Mouse (Mus musculus) forebrain, embryonic 15.5 days (tissue): ENCODE data around the gene Hyal1. TPM values are rescaled to one million over a fixed set of nuclear protein-coding genes. Genes with fewer than 3 reads are reported as not detected.
A peak's percentile ranks its signal among the peaks of the same experiment; 100 is the strongest.

ENCODE experiments used
- ATAC-seq: fragments of 200-750 bp; cut with Nextera tagmentation; replicated peaks from 2 replicates; pipeline ENCODE4 v1.8.0; 2017; ENCODE audit warnings: mild to moderate bottlenecking, moderate TSS enrichment, moderate library complexity
- H3K27ac ChIP-seq: fragments of 300-500 bp; sonication (generic); replicated peaks from 2 replicates; pipeline ENCODE4 v1.5.1; 2015; ENCODE audit warnings: mild to moderate bottlenecking, inconsistent platforms
- H3K27me3 ChIP-seq: fragments of 300-500 bp; sonication (generic); 2 replicates; pipeline ENCODE4 v1.6.1; 2015; ENCODE audit warnings: inconsistent platforms
- H3K36me3 ChIP-seq: fragments of 300-500 bp; sonication (generic); 2 replicates; pipeline ENCODE4 v1.6.1; 2015; ENCODE audit warnings: mild to moderate bottlenecking, inconsistent platforms
- H3K4me1 ChIP-seq: fragments of 300-500 bp; sonication (generic); 2 replicates; pipeline ENCODE4 v1.6.1; 2015; ENCODE audit warnings: inconsistent platforms
- H3K4me2 ChIP-seq: fragments of 300-500 bp; sonication (generic); replicated peaks from 2 replicates; pipeline ENCODE4 v1.6.1; 2015; ENCODE audit warnings: mild to moderate bottlenecking, inconsistent platforms
- H3K4me3 ChIP-seq: fragments of 300-500 bp; sonication (generic); 2 replicates; pipeline ENCODE4 v1.5.1; 2015; ENCODE audit warnings: mild to moderate bottlenecking, inconsistent platforms
- H3K9ac ChIP-seq: fragments of 300-500 bp; sonication (generic); replicated peaks from 2 replicates; pipeline ENCODE4 v1.6.1; 2015; ENCODE audit warnings: mild to moderate bottlenecking, inconsistent platforms
- H3K9me3 ChIP-seq: fragments of 300-500 bp; sonication (generic); 2 replicates; pipeline ENCODE4 v1.6.1; 2016; ENCODE audit warnings: inconsistent platforms
- WGBS: fragments of 180-500 bp; shearing (Covaris S2); methylation state at CpG from one replicate; pipeline ENCODE4 v1.1.7; 2015; ENCODE audit warnings: mixed read lengths; 5-methylcytosine and 5-hydroxymethylcytosine counted together
- polyA plus RNA-seq: library from polyadenylated mRNA; unstranded; fragments of >200 nt; fragmentation: Nextera tagmentation; extraction: Ambion mirVana; gene quantifications from 2 replicates; pipeline ENCODE4 v1.2.1, GENCODE M21; 2015

Hyal1 gene
- polyA plus RNA-seq, 1 experiment from 2014 or later = 8.6 TPM

- Histone ChIP-seq H3K27ac (0 out of 2 replicates have a peak overlapping the region, but pooled peaks have one; percentile 37), H3K9me3 (no peaks in the 10 kb centered on the region), H3K4me1 (peaks cover 5% of the 10 kb centered on the region), H3K9ac (no peak overlapping the region), H3K27me3 (no peaks in the 10 kb centered on the region), H3K36me3 (peaks cover 24% of the 10 kb centered on the region; the same call in 1 of the 2 replicates), H3K4me2 (no peak overlapping the region), H3K4me3 (no peak overlapping the region)
- ATAC-seq = no peak
- 83% methylated on average over 11 of the region's 11 CpGs for WGBS
These were observed 16.6 kb downstream of the Hyal1 start for GRCm38 (mm10) chr9:107593101-107593976.

GRCm38 (mm10) chr9:107594281-107595062, 17.7 kb downstream of the Hyal1 start:
- Histone ChIP-seq H3K9ac (no peak overlapping the region), H3K27ac (no peak overlapping the region), H3K36me3 (peaks cover 24% of the 10 kb centered on the region; the same call in 1 of the 2 replicates), H3K4me1 (no peaks in the 10 kb centered on the region), H3K9me3 (no peaks in the 10 kb centered on the region), H3K4me3 (no peak overlapping the region), H3K4me2 (no peak overlapping the region), H3K27me3 (no peaks in the 10 kb centered on the region)
- 69% methylated on average over 8 of the region's 8 CpGs for WGBS
- no peak for ATAC-seq

DNA sequence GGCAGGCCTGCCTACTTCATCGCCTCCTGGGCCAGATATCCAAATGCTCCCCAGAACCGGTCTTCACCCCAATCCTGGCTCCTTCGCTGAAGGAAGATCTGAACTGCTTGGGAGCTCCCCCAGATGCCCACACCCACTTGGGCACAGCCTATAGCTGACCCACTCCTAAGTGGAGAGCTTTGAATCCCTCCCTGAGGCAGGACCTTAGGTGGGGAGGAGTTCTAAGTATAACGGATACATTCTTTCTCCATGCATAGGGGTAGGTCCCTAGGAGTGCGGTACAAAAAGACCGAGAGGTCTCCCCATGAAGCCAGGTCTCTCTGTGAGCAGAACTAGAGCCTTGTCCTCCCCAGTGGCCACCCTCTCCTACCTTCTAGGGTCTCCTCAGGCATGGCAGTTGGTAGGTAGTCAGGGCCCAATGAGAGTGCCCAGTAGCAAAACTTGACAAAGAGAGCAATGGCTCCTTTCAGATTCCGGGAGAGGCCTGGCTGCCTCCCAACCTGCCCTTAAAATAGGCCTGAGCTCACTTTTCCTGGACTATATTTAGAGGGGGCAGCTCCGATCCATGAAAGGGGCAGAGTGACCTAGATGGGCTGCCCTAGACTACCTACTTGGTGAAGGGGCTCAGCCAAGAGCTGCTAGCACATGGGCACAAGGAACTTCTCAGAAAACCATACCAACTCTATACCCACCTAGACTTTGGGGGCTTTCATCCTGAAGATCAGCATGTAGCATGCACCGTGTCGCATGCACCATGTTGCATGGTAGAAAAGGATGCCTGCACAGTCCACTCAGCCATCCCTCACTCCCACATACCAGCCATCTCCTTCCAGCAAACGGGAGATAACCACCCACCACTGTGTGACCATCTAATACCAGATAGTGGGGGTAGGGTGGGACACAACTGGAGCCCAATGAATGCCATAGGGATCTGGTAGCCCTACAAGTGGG, 20.2 kb downstream of the Hyal1 start:
- no peak overlapping the region for H3K4me3 ChIP-seq
- no peak overlapping the region for H3K27ac ChIP-seq
- H3K27me3 ChIP-seq = no peaks in the 10 kb centered on the region
- H3K4me1 ChIP-seq = no peaks in the 10 kb centered on the region
- peaks cover 13% of the 10 kb centered on the region; the same call in 1 of the 2 replicates for H3K36me3 ChIP-seq
- ATAC-seq = no peak
- H3K4me2 ChIP-seq = no peak overlapping the region
- H3K9ac ChIP-seq = no peak overlapping the region
- H3K9me3 ChIP-seq = no peaks in the 10 kb centered on the region
- WGBS = 91% methylated on average over 11 of the region's 11 CpGs

DNA sequence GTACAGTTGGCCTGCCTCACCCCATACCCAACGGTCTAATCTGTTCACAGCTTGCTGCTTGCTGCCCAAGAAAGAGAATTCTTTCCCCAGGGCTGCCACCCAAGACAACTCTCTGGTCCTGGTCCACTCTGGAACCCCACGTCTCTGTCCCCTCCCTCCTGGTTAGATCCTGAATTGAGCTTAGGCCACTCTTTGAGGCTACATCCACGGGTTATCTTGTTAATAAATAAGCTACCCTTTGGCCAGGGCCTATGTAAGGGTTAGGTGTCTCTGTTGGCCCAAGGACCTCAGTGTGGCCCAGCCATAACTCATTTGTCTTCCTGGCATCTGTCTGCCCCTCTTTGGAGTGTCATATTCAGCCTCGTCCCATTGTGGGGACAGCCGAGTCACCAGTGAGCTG, 21.7 kb downstream of the Hyal1 start:
- no peak overlapping the region for H3K4me3 ChIP-seq
- H3K4me2 ChIP-seq = no peak overlapping the region
- no peak for ATAC-seq
- peaks cover 8% of the 10 kb centered on the region; the same call in 1 of the 2 replicates for H3K36me3 ChIP-seq
- peaks cover 6% of the 10 kb centered on the region for H3K4me1 ChIP-seq
- no peaks in the 10 kb centered on the region for H3K27me3 ChIP-seq
- no peak overlapping the region for H3K27ac ChIP-seq
- no peaks in the 10 kb centered on the region for H3K9me3 ChIP-seq
- no peak overlapping the region for H3K9ac ChIP-seq
- 88% methylated on average over 5 of the region's 5 CpGs for WGBS

- WGBS = 92% methylated on average over 9 of the region's 9 CpGs
- Histone ChIP-seq H3K27me3 (no peaks in the 10 kb centered on the region), H3K4me3 (no peak overlapping the region), H3K36me3 (peaks cover under 1% of the 10 kb centered on the region; the same call in 1 of the 2 replicates), H3K4me1 (peaks cover 6% of the 10 kb centered on the region), H3K9me3 (no peaks in the 10 kb centered on the region), H3K27ac (no peak overlapping the region), H3K4me2 (no peak overlapping the region), H3K9ac (no peak overlapping the region)
- no peak for ATAC-seq
These were observed 22.7 kb downstream of the Hyal1 start for GRCm38 (mm10) chr9:107599433-107599832.

DNA sequence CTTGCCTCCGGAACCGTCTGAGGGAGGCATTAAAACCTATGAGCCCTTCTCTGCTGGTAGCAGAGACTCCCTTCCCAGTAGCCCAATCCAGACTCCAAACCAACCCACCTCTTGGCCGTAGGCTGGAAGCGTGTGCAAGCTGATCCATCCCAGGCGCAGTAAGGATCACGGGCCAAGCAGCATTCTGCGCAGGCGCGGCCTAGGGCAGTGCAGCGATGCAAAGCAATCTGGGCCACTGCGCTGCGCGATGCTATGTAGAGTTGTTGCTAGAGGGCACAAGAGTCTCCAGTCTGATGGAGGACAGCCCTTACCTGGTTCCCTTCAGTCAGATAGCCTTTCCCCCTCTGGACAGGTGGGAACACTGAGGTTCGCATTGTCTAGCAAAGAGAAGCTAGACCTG, 23.1 kb downstream of the Hyal1 start:
- Histone ChIP-seq H3K4me1 (peaks cover 9% of the 10 kb centered on the region), H3K4me2 (no peak overlapping the region), H3K27me3 (no peaks in the 10 kb centered on the region), H3K9ac (no peak overlapping the region), H3K4me3 (no peak overlapping the region), H3K9me3 (no peaks in the 10 kb centered on the region), H3K27ac (no peak overlapping the region), H3K36me3 (no peaks in the 10 kb centered on the region)
- no peak for ATAC-seq
- WGBS = 77% methylated on average over 14 of the region's 14 CpGs

GRCm38 (mm10) chr9:107600745-107601144, 24.0 kb downstream of the Hyal1 start:
- H3K9me3 ChIP-seq = no peaks in the 10 kb centered on the region

DNA sequence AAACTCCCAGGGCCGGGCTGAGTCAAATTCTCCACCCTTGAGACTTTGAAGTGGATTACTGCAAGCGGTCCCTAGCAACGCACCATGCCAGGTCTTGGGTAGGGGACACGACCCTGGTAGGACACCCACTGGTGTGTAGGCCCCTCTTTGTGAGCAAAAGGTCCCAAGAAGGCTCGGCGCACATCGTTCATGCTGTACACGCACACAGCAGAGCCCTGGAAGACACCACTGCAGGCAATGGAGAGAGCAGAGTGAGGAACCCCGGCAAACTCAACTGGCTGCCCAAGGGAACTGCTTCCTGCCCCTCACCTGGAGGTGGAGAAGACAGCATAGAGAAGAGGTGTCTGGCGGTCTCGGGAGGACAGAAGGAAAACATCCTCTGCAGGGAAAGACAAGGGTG, 24.5 kb downstream of the Hyal1 start:
- peaks cover 10% of the 10 kb centered on the region for H3K4me1 ChIP-seq
- no peak overlapping the region for H3K4me2 ChIP-seq
- no peaks in the 10 kb centered on the region for H3K27me3 ChIP-seq
- no peak for ATAC-seq
- H3K36me3 ChIP-seq = no peaks in the 10 kb centered on the region
- H3K9me3 ChIP-seq = no peaks in the 10 kb centered on the region
- no peak overlapping the region for H3K27ac ChIP-seq
- 87% methylated on average over 11 of the region's 11 CpGs for WGBS
- H3K9ac ChIP-seq = no peak overlapping the region
- H3K4me3 ChIP-seq = no peak overlapping the region

More at GRCm38 (mm10) chr9:107600745-107601144, 24.0 kb downstream of the Hyal1 start:
- no peaks in the 10 kb centered on the region for H3K27me3 ChIP-seq
- WGBS = 80% methylated on average over 12 of the region's 12 CpGs
- ATAC-seq = no peak
- H3K4me1 ChIP-seq = peaks cover 10% of the 10 kb centered on the region
- H3K4me3 ChIP-seq = no peak overlapping the region
- no peak overlapping the region for H3K4me2 ChIP-seq
- H3K27ac ChIP-seq = no peak overlapping the region
- H3K9ac ChIP-seq = no peak overlapping the region
- no peaks in the 10 kb centered on the region for H3K36me3 ChIP-seq

DNA sequence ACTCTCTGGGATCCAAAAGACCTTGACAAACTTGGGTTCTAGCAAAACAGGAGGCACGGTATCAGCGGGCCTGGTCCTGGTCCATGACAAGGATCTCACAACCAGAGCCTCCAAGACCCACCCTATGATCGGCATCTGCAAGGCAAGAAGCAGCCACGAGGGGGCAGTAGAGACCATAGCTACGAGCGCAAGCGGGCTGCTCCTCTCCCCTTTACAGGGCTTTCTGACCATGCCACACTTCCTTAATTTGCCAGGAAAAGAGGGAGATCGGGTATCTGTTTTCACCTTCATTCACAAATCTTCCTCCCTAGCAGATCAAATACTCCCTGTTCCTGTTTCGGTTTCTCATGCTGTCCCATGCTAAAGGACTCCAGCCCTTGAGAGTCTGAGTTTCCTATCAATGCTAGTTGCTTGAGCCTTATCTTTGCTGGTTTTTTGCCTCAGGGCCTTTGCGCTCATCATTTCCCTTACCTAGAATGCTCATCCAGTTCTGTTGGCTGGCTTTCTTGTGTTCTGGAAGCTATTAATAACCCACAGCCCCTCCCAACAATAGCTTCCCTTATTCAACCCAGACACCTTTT, 25.4 kb downstream of the Hyal1 start:
- Histone ChIP-seq H3K27me3 (no peaks in the 10 kb centered on the region), H3K9me3 (no peaks in the 10 kb centered on the region), H3K4me3 (no peak overlapping the region), H3K4me1 (peaks cover 10% of the 10 kb centered on the region), H3K4me2 (no peak overlapping the region), H3K27ac (0 out of 2 replicates have a peak overlapping the region, but pooled peaks have one; percentile 20), H3K9ac (peak overlapping the region; percentile 36; the same call in 1 of the 2 replicates), H3K36me3 (no peaks in the 10 kb centered on the region)
- ATAC-seq = peak; percentile 76
- WGBS = 12% methylated on average over 10 of the region's 10 CpGs

GRCm38 (mm10) chr9:107603251-107603650, 26.5 kb downstream of the Hyal1 start:
- ATAC-seq = no peak
- H3K27ac ChIP-seq = no peak overlapping the region
- H3K36me3 ChIP-seq = no peaks in the 10 kb centered on the region
- no peak overlapping the region for H3K9ac ChIP-seq
- 81% methylated on average over 6 of the region's 6 CpGs for WGBS
- H3K4me2 ChIP-seq = no peak overlapping the region
- H3K27me3 ChIP-seq = no peaks in the 10 kb centered on the region
- H3K9me3 ChIP-seq = no peaks in the 10 kb centered on the region
- H3K4me1 ChIP-seq = peaks cover 13% of the 10 kb centered on the region
- H3K4me3 ChIP-seq = no peak overlapping the region

DNA sequence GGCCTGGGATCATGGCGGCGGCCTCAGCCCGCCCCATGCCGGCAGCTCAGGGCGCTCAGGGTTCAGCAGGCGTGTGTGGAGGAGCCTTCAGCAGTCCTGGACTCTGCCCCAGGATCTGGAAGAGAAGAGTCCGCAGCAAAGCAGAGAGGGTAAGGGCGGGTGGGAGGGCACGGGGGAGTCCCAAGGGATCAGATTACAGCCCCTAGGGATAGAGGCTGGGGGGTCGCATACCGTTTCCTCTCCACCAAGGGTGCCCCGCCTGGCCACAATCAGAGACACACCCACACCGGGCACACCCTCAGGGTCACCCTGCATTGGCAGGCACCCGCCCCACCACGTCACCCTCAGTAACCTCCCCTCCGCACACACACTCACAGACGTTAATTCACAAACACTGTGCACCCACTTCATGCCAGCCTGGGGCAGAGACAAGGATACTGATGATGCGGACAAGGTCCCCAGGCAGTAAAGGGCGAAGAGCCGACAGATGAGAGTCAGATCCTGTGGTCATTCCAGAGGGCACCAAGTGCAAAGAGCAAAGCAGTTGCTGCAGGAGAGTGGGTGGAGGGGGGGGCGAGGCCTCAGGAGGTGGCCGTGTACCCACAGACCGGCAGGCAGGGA, 28.4 kb downstream of the Hyal1 start:
- H3K27me3 ChIP-seq = no peaks in the 10 kb centered on the region
- H3K4me1 ChIP-seq = peaks cover 17% of the 10 kb centered on the region
- H3K4me3 ChIP-seq = no peak overlapping the region
- no peak for ATAC-seq
- H3K36me3 ChIP-seq = no peaks in the 10 kb centered on the region
- no peak overlapping the region for H3K4me2 ChIP-seq
- no peak overlapping the region for H3K9ac ChIP-seq
- H3K27ac ChIP-seq = no peak overlapping the region
- WGBS = 47% methylated on average over 23 of the region's 23 CpGs
- no peaks in the 10 kb centered on the region for H3K9me3 ChIP-seq
